Mouse (Mus musculus): Measurements from ENCODE around the gene Xxylt1.

GRCm38 (mm10) chr16:30988225-30988624 is 93.0 kb downstream of the Xxylt1 start:
- TF ChIP-seq CTCF (IDR thresholded peaks at IDR 0.05; ENCODE audit: borderline replicate concordance, extremely low read depth, insufficient read depth, insufficient read length) (no peak), POLR2A (IDR thresholded peaks at IDR 0.05; ENCODE audit: borderline replicate concordance, extremely low read depth, insufficient read depth, insufficient read length, poor library complexity, severe bottlenecking) (no peak)
